8 mouse cellular contexts compared by ENCODE assay signal in the genomic region with DNA sequence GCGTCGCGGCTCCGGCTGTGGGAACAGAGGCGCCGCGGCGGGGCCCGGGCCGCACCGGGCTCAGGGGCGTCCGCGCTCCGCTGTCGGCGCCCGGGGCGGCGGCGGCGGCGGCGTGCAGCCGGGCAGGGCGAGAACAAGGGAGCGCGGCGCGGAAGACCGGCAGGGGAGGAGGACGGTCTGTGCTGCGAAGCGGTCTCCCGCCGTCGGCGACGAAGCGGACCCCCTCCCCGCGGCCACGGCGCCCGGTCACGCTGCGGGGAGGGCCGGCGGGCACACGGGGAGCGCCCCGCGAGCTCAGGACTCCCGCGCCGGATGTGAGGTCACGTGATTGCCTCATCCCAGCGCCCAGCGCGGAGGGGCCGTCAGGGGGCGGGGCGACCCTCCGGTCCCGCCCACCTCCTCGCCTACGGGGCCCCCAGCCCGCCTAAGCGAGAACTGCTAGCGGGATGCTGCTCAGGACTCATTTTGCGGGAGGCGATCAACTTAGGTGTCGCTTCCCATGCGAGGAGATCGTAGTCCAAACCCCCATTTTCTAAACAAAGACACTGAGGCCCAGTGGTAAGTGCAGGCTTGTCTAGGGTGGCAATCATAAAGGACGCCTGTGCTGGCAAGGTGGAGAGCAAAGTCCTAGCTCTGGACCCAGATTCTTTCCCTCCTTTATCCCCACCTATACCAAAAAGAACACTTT. TPM values are rescaled to one million over a fixed set of nuclear protein-coding genes. Genes with fewer than 3 reads are reported as not detected.
A peak's percentile ranks its signal among the peaks of the same experiment; 100 is the strongest.
DNase-seq lines count a peak whose midpoint lies in the region; ATAC-seq and TF ChIP-seq lines count a peak whose summit lies in the region.

No protein-coding gene starts in this region.

- TF ChIP-seq CTCF in small intestine, adult 2 months (IDR thresholded peaks at IDR 0.05; ENCODE audit: extremely low read depth, insufficient read length, insufficient replicate concordance, low read depth, low read length), result no peak

- ATAC-seq in embryonic facial prominence, embryonic 12.5 days (ENCODE audit: insufficient number of reproducible peaks, insufficient read depth, low FRiP score, low TSS enrichment), result peak; percentile 86
- peak; percentile 82 for ATAC-seq in limb, embryonic 11.5 days (ENCODE audit: insufficient number of reproducible peaks, low FRiP score, low TSS enrichment, low read depth)
- ATAC-seq in midbrain, embryonic 13.5 days, result peak; percentile 89

- H3K36me3 ChIP-seq in embryonic facial prominence, embryonic 12.5 days, result 0 out of 2 replicates have a peak, but pooled peaks cover 4% of the 10 kb centered on the region
- H3K36me3 ChIP-seq in limb, embryonic 11.5 days (ENCODE audit: control insufficient read depth, insufficient read depth, low read length), result no peaks in the 10 kb centered on the region
- H3K36me3 ChIP-seq in midbrain, embryonic 13.5 days, result peaks cover 10% of the 10 kb centered on the region
- H3K36me3 ChIP-seq in small intestine, adult 2 months (ENCODE audit: control insufficient read depth, insufficient read depth, low read length), result 0 out of 2 replicates have a peak, but pooled peaks cover 2% of the 10 kb centered on the region

- peak overlapping the region; percentile 95 for H3K4me2 ChIP-seq in embryonic facial prominence, embryonic 12.5 days (replicated peaks)
- H3K4me2 ChIP-seq in limb, embryonic 11.5 days (ENCODE audit: low read depth, severe bottlenecking), result peak overlapping the region; percentile 93
- peak overlapping the region; percentile 98 for H3K4me2 ChIP-seq in midbrain, embryonic 13.5 days (replicated peaks)

- TF ChIP-seq POLR2A in small intestine, adult 2 months (IDR thresholded peaks at IDR 0.05; ENCODE audit: low read depth, low read length), result peak; percentile 54; the same call in 1 of the 2 replicates

- DNase-seq in 3T3-L1 (ENCODE audit: low read depth, low spot score), result peak; percentile 87
- peak; percentile 93 to 96 for DNase-seq in adrenal gland, postnatal 36 days
- peak; percentile 91 to 94 for DNase-seq in heart, adult 18-20 months
- DNase-seq in kidney, adult 18-20 months, result peak; percentile 92
- peak; percentile 91 for DNase-seq in limb, embryonic 11.5 days (ENCODE audit: low spot score)

- H3K9ac ChIP-seq in embryonic facial prominence, embryonic 12.5 days, result peak overlapping the region; percentile 94
- H3K9ac ChIP-seq in limb, embryonic 11.5 days (ENCODE audit: low read length), result peak overlapping the region; percentile 88
- H3K9ac ChIP-seq in midbrain, embryonic 13.5 days (replicated peaks), result peak overlapping the region; percentile 95

- H3K27ac ChIP-seq in embryonic facial prominence, embryonic 12.5 days, result peak overlapping the region; percentile 80
- peak overlapping the region; percentile 65 for H3K27ac ChIP-seq in limb, embryonic 11.5 days (replicated peaks; ENCODE audit: low read depth, low read length)
- H3K27ac ChIP-seq in midbrain, embryonic 13.5 days, result peak overlapping the region; percentile 82
- H3K27ac ChIP-seq in small intestine, adult 2 months (ENCODE audit: insufficient read depth, low read depth, low read length), result peak overlapping the region; percentile 94

- no peaks in the 10 kb centered on the region for H3K27me3 ChIP-seq in embryonic facial prominence, embryonic 12.5 days
- no peaks in the 10 kb centered on the region for H3K27me3 ChIP-seq in limb, embryonic 11.5 days (ENCODE audit: control insufficient read depth, insufficient read depth, low read length)
- H3K27me3 ChIP-seq in midbrain, embryonic 13.5 days, result peaks cover 4% of the 10 kb centered on the region; the same call in 1 of the 2 replicates
- H3K27me3 ChIP-seq in small intestine, adult 2 months (ENCODE audit: control insufficient read depth, insufficient read depth, low read length), result no peaks in the 10 kb centered on the region

- H3K4me3 ChIP-seq in embryonic facial prominence, embryonic 12.5 days, result peak overlapping the region; percentile 97
- peak overlapping the region; percentile 79 for H3K4me3 ChIP-seq in limb, embryonic 11.5 days (ENCODE audit: low read depth, low read length)
- peak overlapping the region; percentile 95 for H3K4me3 ChIP-seq in midbrain, embryonic 13.5 days (replicated peaks)
- H3K4me3 ChIP-seq in small intestine, adult 2 months (ENCODE audit: low read depth, low read length), result peak overlapping the region; percentile 88

- peaks cover 16% of the 10 kb centered on the region for H3K4me1 ChIP-seq in embryonic facial prominence, embryonic 12.5 days
- H3K4me1 ChIP-seq in limb, embryonic 11.5 days (ENCODE audit: control insufficient read depth, insufficient read depth, low read length), result peaks cover 8% of the 10 kb centered on the region; the same call in 1 of the 2 replicates
- peaks cover 21% of the 10 kb centered on the region for H3K4me1 ChIP-seq in midbrain, embryonic 13.5 days (replicated peaks)
- H3K4me1 ChIP-seq in small intestine, adult 2 months (ENCODE audit: control insufficient read depth, insufficient read depth, insufficient read length, low read length), result peaks cover 15% of the 10 kb centered on the region; the same call in 1 of the 2 replicates

- under 1% methylated on average over 71 of the region's 76 CpGs for whole genome bisulfite sequencing in embryonic facial prominence, embryonic 12.5 days
- under 1% methylated on average over 75 of the region's 76 CpGs for WGBS in limb, embryonic 11.5 days
- under 1% methylated on average over 51 of the region's 76 CpGs for WGBS in midbrain, embryonic 13.5 days
- WGBS in small intestine, adult 2 months, result under 1% methylated on average over 76 of the region's 76 CpGs

- H3K9me3 ChIP-seq in embryonic facial prominence, embryonic 12.5 days, result no peaks in the 10 kb centered on the region
- no peaks in the 10 kb centered on the region for H3K9me3 ChIP-seq in limb, embryonic 11.5 days (ENCODE audit: control insufficient read depth, low read length)
- 0 out of 2 replicates have a peak, but pooled peaks cover 7% of the 10 kb centered on the region for H3K9me3 ChIP-seq in midbrain, embryonic 13.5 days

RNA-seq across cellular contexts. Expression of a gene that starts 17.1 kb away (rescaled TPM):
- 10 to 100 TPM; 89.6 to 92.1 TPM for total RNA-seq in adrenal gland, postnatal 36 days (2021)
- 13.1 and 15.2 TPM in 2 replicates for polyA plus RNA-seq in embryonic facial prominence, embryonic 12.5 days (2016; fragmentation: Nextera tagmentation; extraction: Ambion mirVana)
- 10 to 100 TPM; 48.4 to 49.8 TPM for total RNA-seq in heart, adult 18-20 months (2021)
- 13.6 and 14.1 TPM in 2 replicates for polyA plus RNA-seq in limb, embryonic 11.5 days (2014; fragmentation: Nextera tagmentation; extraction: Ambion mirVana)
- 6.8 and 7.0 TPM in 2 replicates for polyA plus RNA-seq in midbrain, embryonic 13.5 days (2015; fragmentation: Nextera tagmentation; extraction: Ambion mirVana)
- polyA plus RNA-seq in small intestine, adult 2 months (2012; rRNA removed), result 7.4 and 22.8 TPM in 2 replicates

Comparison
In these comparisons a context has a peak if more than half of its experiments do, and no peak if none do; other contexts are left out.
1. Peak in every context shown above with its lines: DNase-seq, ATAC-seq, H3K4me3 ChIP-seq and H3K27ac ChIP-seq.